Mouse (Mus musculus) CH12.LX (cell line): ENCODE measurements around the gene Tas2r110. TPM values are rescaled to one million over a fixed set of nuclear protein-coding genes. Genes with fewer than 3 reads are reported as not detected.

ENCODE experiments used
- DNase-seq: peaks from one replicate; pipeline ENCODE4 v3.0.0-alpha.2; 2013; ENCODE audit errors: extremely low read depth
- H3K27ac ChIP-seq: 2 replicates; pipeline ENCODE4 v1.5.1; 2012; ENCODE audit warnings: low read depth, mild to moderate bottlenecking, control low read depth, moderate library complexity; ENCODE audit not compliant: insufficient read depth
- H3K27me3 ChIP-seq: replicated peaks from 2 replicates; pipeline ENCODE3; 2012; ENCODE audit warnings: inconsistent platforms
- H3K36me3 ChIP-seq, 2 experiments: replicated peaks in 1 of 2; 2 replicates each; pipeline versions ENCODE3 to v1.6.1; 2012; ENCODE audit warnings: inconsistent platforms in 1 of 2, low read length in 1 of 2, mild to moderate bottlenecking in 1 of 2, mixed read lengths in 1 of 2, moderate library complexity in 1 of 2; ENCODE audit not compliant: control insufficient read depth in 1 of 2, insufficient read depth in 1 of 2
- H3K4me1 ChIP-seq, 2 experiments: 2 replicates each; pipeline ENCODE4 v1.6.1; 2012; ENCODE audit warnings: inconsistent platforms in 1 of 2, moderate library complexity in 1 of 2; ENCODE audit not compliant: insufficient read depth in 2 of 2, control insufficient read depth in 1 of 2
- H3K4me2 ChIP-seq: 2 replicates; pipeline ENCODE4 v1.6.1; 2012; ENCODE audit warnings: low read depth, mild to moderate bottlenecking, control low read depth; ENCODE audit not compliant: poor library complexity, insufficient read depth, severe bottlenecking
- H3K4me3 ChIP-seq, 3 experiments: fragments of 150-350 bp in 1 of 3; sonication (generic) in 1 of 3; replicated peaks in 1 of 3; 2 replicates each; pipeline versions ENCODE3 to v1.5.1; 2011 to 2012; ENCODE audit warnings: low read depth in 2 of 3, low read length in 2 of 3, mild to moderate bottlenecking in 2 of 3, moderate library complexity in 2 of 3, control low read depth in 1 of 3, improper control_type of control experiment in 1 of 3, inconsistent platforms in 1 of 3, mixed read lengths in 1 of 3; ENCODE audit not compliant: poor library complexity in 1 of 3
- H3K79me2 ChIP-seq: replicated peaks from 2 replicates; pipeline ENCODE4 v1.6.1; 2012; ENCODE audit warnings: mild to moderate bottlenecking, moderate library complexity; ENCODE audit not compliant: control insufficient read depth, poor library complexity, insufficient read depth, severe bottlenecking; ENCODE audit errors: extremely low read depth
- H3K9ac ChIP-seq: 2 replicates; pipeline ENCODE4 v1.6.1; 2012; ENCODE audit warnings: low read depth, mild to moderate bottlenecking, control low read depth, moderate library complexity; ENCODE audit not compliant: insufficient read depth
- H3K9me3 ChIP-seq: replicated peaks from 2 replicates; pipeline ENCODE3; 2012; ENCODE audit warnings: low read length, inconsistent platforms, mixed read lengths
- BHLHE40 ChIP-seq: IDR thresholded peaks from 2 replicates; pipeline ENCODE4 v1.6.1; 2011; ENCODE audit warnings: mild to moderate bottlenecking, low read depth, low read length, improper control_type of control experiment
- CHD2 ChIP-seq: IDR thresholded peaks from 2 replicates; pipeline ENCODE4 v1.6.1; 2011; ENCODE audit warnings: low read length, improper control_type of control experiment
- CTCF ChIP-seq, 2 experiments: IDR thresholded peaks in 1 of 2; conservative IDR thresholded peaks in 1 of 2; 2 replicates each; pipeline ENCODE4 v1.5.1; 2011 to 2012; ENCODE audit warnings: low read depth in 2 of 2, low read length in 2 of 2, improper control_type of control experiment in 1 of 2, inconsistent platforms in 1 of 2, mild to moderate bottlenecking in 1 of 2, moderate library complexity in 1 of 2
- E2F4 ChIP-seq: IDR thresholded peaks from 2 replicates; pipeline ENCODE4 v1.6.1; 2011; ENCODE audit warnings: low read depth, low read length, improper control_type of control experiment; ENCODE audit not compliant: insufficient replicate concordance
- ELF1 ChIP-seq: IDR thresholded peaks from 2 replicates; pipeline ENCODE4 v1.6.1; 2014; ENCODE audit warnings: low read depth, mild to moderate bottlenecking, inconsistent platforms, low read length, improper control_type of control experiment
- EP300 ChIP-seq: IDR thresholded peaks from 2 replicates; pipeline ENCODE4 v1.6.1; 2011; ENCODE audit warnings: low read length, improper control_type of control experiment
- GABPA ChIP-seq: IDR thresholded peaks from 2 replicates; pipeline ENCODE4 v1.6.1; 2012; ENCODE audit warnings: low read depth, low read length, improper control_type of control experiment, inconsistent platforms; ENCODE audit not compliant: insufficient replicate concordance
- IRF4 ChIP-seq: IDR thresholded peaks from 2 replicates; pipeline ENCODE4 v1.6.1; 2014; ENCODE audit warnings: low read depth, mild to moderate bottlenecking, inconsistent platforms, low read length, improper control_type of control experiment
- JUN ChIP-seq: IDR thresholded peaks from 2 replicates; pipeline ENCODE4 v1.6.1; 2011; ENCODE audit warnings: low read depth, mild to moderate bottlenecking, low read length, improper control_type of control experiment, moderate library complexity; ENCODE audit not compliant: insufficient read depth
- JUND ChIP-seq: conservative IDR thresholded peaks from 2 replicates; pipeline ENCODE4 v1.6.1; 2011; ENCODE audit warnings: low read depth, low read length, improper control_type of control experiment
- KAT2A ChIP-seq: IDR thresholded peaks from 2 replicates; pipeline ENCODE4 v1.6.1; 2012; ENCODE audit warnings: low read length, improper control_type of control experiment, inconsistent platforms; ENCODE audit not compliant: insufficient replicate concordance
- MAFK ChIP-seq: IDR thresholded peaks from 2 replicates; pipeline ENCODE4 v1.6.1; 2011; ENCODE audit warnings: low read length, improper control_type of control experiment; ENCODE audit not compliant: insufficient replicate concordance
- MXI1 ChIP-seq: IDR thresholded peaks from 2 replicates; pipeline ENCODE4 v1.6.1; 2011; ENCODE audit warnings: mild to moderate bottlenecking, low read depth, low read length, improper control_type of control experiment
- MYC ChIP-seq: IDR thresholded peaks from 2 replicates; pipeline ENCODE4 v1.6.1; 2011; ENCODE audit warnings: low read depth, mild to moderate bottlenecking, improper control_type of control experiment, low read length
- NELFE ChIP-seq: IDR thresholded peaks from 2 replicates; pipeline ENCODE4 v1.6.1; 2011; ENCODE audit warnings: low read depth, low read length, improper control_type of control experiment
- NRF1 ChIP-seq: IDR thresholded peaks from 2 replicates; pipeline ENCODE4 v1.6.1; 2014; ENCODE audit warnings: low read depth, mild to moderate bottlenecking, inconsistent platforms, low read length, improper control_type of control experiment, moderate library complexity
- PAX5 ChIP-seq: IDR thresholded peaks from 2 replicates; pipeline ENCODE4 v1.6.1; 2012; ENCODE audit warnings: low read length, inconsistent platforms, mixed read lengths
- POLR2A ChIP-seq: IDR thresholded peaks from 2 replicates; pipeline ENCODE4 v1.6.1; 2011; ENCODE audit warnings: low read depth, mild to moderate bottlenecking, improper control_type of control experiment, low read length
- POLR2AphosphoS2 ChIP-seq: IDR thresholded peaks from 2 replicates; pipeline ENCODE4 v1.6.1; 2011; ENCODE audit warnings: low read depth, low read length, improper control_type of control experiment
- RAD21 ChIP-seq: IDR thresholded peaks from 2 replicates; pipeline ENCODE4 v1.6.1; 2011; ENCODE audit warnings: low read depth, mild to moderate bottlenecking, low read length, improper control_type of control experiment, moderate library complexity
- SIN3A ChIP-seq: IDR thresholded peaks from 2 replicates; pipeline ENCODE4 v1.6.1; 2012; ENCODE audit warnings: low read length, improper control_type of control experiment, inconsistent platforms
- SMC3 ChIP-seq: IDR thresholded peaks from 2 replicates; pipeline ENCODE4 v1.6.1; 2011; ENCODE audit warnings: low read depth, low read length, improper control_type of control experiment
- TCF12 ChIP-seq: IDR thresholded peaks from 2 replicates; pipeline ENCODE4 v1.6.1; 2014; ENCODE audit warnings: low read depth, mild to moderate bottlenecking, inconsistent platforms, low read length, improper control_type of control experiment
- UBTF ChIP-seq: IDR thresholded peaks from 2 replicates; pipeline ENCODE4 v1.6.1; 2012; ENCODE audit warnings: low read depth, mild to moderate bottlenecking, inconsistent platforms, low read length, improper control_type of control experiment, moderate library complexity
- USF1 ChIP-seq: IDR thresholded peaks from 2 replicates; pipeline ENCODE4 v1.6.1; 2014; ENCODE audit warnings: low read depth, mild to moderate bottlenecking, inconsistent platforms, low read length, improper control_type of control experiment
- ZC3H11A ChIP-seq: IDR thresholded peaks from 2 replicates; pipeline ENCODE4 v1.6.1; 2012; ENCODE audit warnings: low read depth, mild to moderate bottlenecking, inconsistent platforms, low read length, improper control_type of control experiment
- ZMIZ1 ChIP-seq: IDR thresholded peaks from 2 replicates; pipeline ENCODE4 v1.6.1; 2012; ENCODE audit warnings: low read depth, mild to moderate bottlenecking, inconsistent platforms, low read length, improper control_type of control experiment
- dilution Hi-C: fragments of 300-500 bp; cut with MboI; formaldehyde crosslinking; loops from 2 replicates; pipeline ENCODE4 v1.14.3; 2020; ENCODE audit warnings: low sequenced_read_pairs; ENCODE audit not compliant: extremely low pct_unique_long_range_greater_than_20kb, extremely low pct_ligation_motif_present
- in situ Hi-C: fragments of 300-500 bp; cut with MboI; formaldehyde crosslinking; loops from 3 replicates; pipeline ENCODE4 v1.14.3; 2019; ENCODE audit warnings: low sequenced_read_pairs, low pct_ligation_motif_present, low pct_unique_long_range_greater_than_20kb, mixed read lengths
- polyA plus RNA-seq: library from polyadenylated mRNA; unstranded; fragments of >175 nt; gene quantifications from 2 replicates; pipeline ENCODE4 v1.2.1, GENCODE M21; 2012; ENCODE audit warnings: low read depth; ENCODE audit not compliant: insufficient read length
- total RNA-seq, 2 experiments: library from RNA; depleted of rRNA; stranded (reverse); fragments of 300-350 nt in 1 of 2; fragments of >200 nt in 1 of 2; gene quantifications; 2 replicates each; pipeline ENCODE4 v1.2.3; 2012 to 2014

The Tas2r110 gene
- total RNA-seq (2012; rRNA removed) (not detected in 2 replicates), total RNA-seq (2014; rRNA removed) (not detected in 2 replicates), polyA plus RNA-seq (not detected in 2 replicates)

DNA sequence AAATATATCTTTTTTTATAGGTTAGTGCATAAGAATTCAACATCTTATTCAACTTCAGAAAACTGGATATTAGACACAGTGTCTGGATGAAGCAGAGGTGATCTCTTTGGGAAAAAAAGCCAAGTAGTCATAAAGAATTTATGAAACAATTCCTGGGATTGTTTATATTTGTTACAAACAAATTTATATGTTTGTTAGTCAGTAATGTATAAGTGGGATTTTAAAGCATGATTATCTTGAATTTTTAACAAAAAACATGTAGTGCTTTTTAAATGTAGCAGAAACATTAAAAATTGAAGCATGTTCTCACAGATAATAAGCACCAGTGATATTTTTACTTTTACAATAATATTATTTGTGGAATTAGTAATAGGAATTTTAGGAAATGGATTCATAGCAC is at the start of gene Tas2r110:
Gene Tas2r110, plus strand, starts transcription at position 301 of the 400 bp plus-strand sequence.
- Histone ChIP-seq H3K79me2 (no peaks in the 10 kb centered on the region), H3K9me3 (no peaks in the 10 kb centered on the region), H3K4me1 (no peaks in the 10 kb centered on the region), H3K36me3 (no peaks in the 10 kb centered on the region), H3K4me3 (no peak within 1 kb of the TSS), H3K27me3 (no peaks in the 10 kb centered on the region), H3K4me2 (no peak within 1 kb of the TSS), H3K27ac (no peak within 1 kb of the TSS), H3K9ac (no peak within 1 kb of the TSS)
- dilution Hi-C loops = no loop called here
- DNase-seq = no peak
- in situ Hi-C loops = no loop called here
- TF ChIP-seq POLR2AphosphoS2 (no peak), E2F4 (no peak), BHLHE40 (no peak), ELF1 (no peak), PAX5 (no peak), JUND (no peak), KAT2A (no peak), CTCF (conservative IDR thresholded peaks at IDR 0.05 in 1 of 2, IDR thresholded peaks at IDR 0.05 in 1 of 2; ENCODE audit: low read depth in 2 of 2, low read length in 2 of 2) (no peak), IRF4 (no peak), NELFE (no peak), TCF12 (no peak), USF1 (no peak), GABPA (no peak), MAFK (no peak), MXI1 (no peak)

GRCm38 (mm10) chr6:132846842-132847241 is 21.0 kb upstream of the Tas2r110 start, which contains the start of gene Tas2r123:
Gene Tas2r123, plus strand, starts transcription at chr6:132847142.
- H3K27ac ChIP-seq = no peak within 1 kb of the TSS
- DNase-seq = no peak
- no peaks in the 10 kb centered on the region for H3K27me3 ChIP-seq
- H3K4me3 ChIP-seq = no peak within 1 kb of the TSS
- TF ChIP-seq CHD2 (no peak), EP300 (no peak), NRF1 (no peak), CTCF (conservative IDR thresholded peaks at IDR 0.05 in 1 of 2, IDR thresholded peaks at IDR 0.05 in 1 of 2; ENCODE audit: low read depth in 2 of 2, low read length in 2 of 2) (no peak), SMC3 (no peak), POLR2A (no peak), UBTF (no peak), TCF12 (no peak), MYC (no peak), SIN3A (no peak), ZMIZ1 (no peak), JUN (no peak), ZC3H11A (no peak), RAD21 (no peak), JUND (no peak)
- peaks cover 3% of the 10 kb centered on the region for H3K9me3 ChIP-seq
- H3K36me3 ChIP-seq = no peaks in the 10 kb centered on the region
- in situ Hi-C loops = no loop called here
- H3K4me1 ChIP-seq = no peaks in the 10 kb centered on the region
- H3K9ac ChIP-seq = no peak within 1 kb of the TSS
- H3K4me2 ChIP-seq = no peak within 1 kb of the TSS
- dilution Hi-C loops = no loop called here
- no peaks in the 10 kb centered on the region for H3K79me2 ChIP-seq
